Mouse (Mus musculus): Measurements from ENCODE around the gene Ptgdr. TPM values are rescaled to one million over a fixed set of nuclear protein-coding genes. Genes with fewer than 3 reads are reported as not detected.
"Not testable (repeated sequence)": the region's sequence is repeated elsewhere in the genome, so short reads cannot be mapped to it uniquely, and the experiment has no call there.

Ptgdr gene
- polyA plus RNA-seq, 1 experiment from 2014 or later, result not detected

GRCm38 (mm10) chr14:44827736-44828135 is 31.4 kb downstream of the Ptgdr start:
- no peak overlapping the region for H3K4me3 ChIP-seq (ENCODE audit: low read depth, low read length)
- no peak overlapping the region for H3K9ac ChIP-seq (ENCODE audit: low read depth, low read length)
- H3K4me2 ChIP-seq (ENCODE audit: low read depth, low read length), result no peak overlapping the region
- H3K4me1 ChIP-seq (ENCODE audit: control insufficient read depth, low read depth, low read length), result no peaks in the 10 kb centered on the region
- ATAC-seq (ENCODE audit: low read depth), result no peak
- no peaks in the 10 kb centered on the region for H3K27me3 ChIP-seq (ENCODE audit: control insufficient read depth, insufficient read depth, low read depth, low read length)
- H3K27ac ChIP-seq (ENCODE audit: low read length), result no peak overlapping the region
- H3K9me3 ChIP-seq (replicated peaks; ENCODE audit: control insufficient read depth, low read length), result no peaks in the 10 kb centered on the region
- H3K36me3 ChIP-seq (ENCODE audit: control insufficient read depth, insufficient read depth), result no peaks in the 10 kb centered on the region
- WGBS (ENCODE audit: insufficient replicate concordance), result 40% methylated on average over 4 of the region's 4 CpGs

- no peak for ATAC-seq (ENCODE audit: low read depth)
- no peaks in the 10 kb centered on the region for H3K4me1 ChIP-seq (ENCODE audit: control insufficient read depth, low read depth, low read length)
- H3K27me3 ChIP-seq (ENCODE audit: control insufficient read depth, insufficient read depth, low read depth, low read length), result no peaks in the 10 kb centered on the region
- no peak overlapping the region for H3K9ac ChIP-seq (ENCODE audit: low read depth, low read length)
- no peaks in the 10 kb centered on the region for H3K9me3 ChIP-seq (replicated peaks; ENCODE audit: control insufficient read depth, low read length)
- H3K4me2 ChIP-seq (ENCODE audit: low read depth, low read length), result no peak overlapping the region
- WGBS (ENCODE audit: insufficient replicate concordance), result 57% methylated on average over 7 of the region's 7 CpGs
- no peak overlapping the region for H3K4me3 ChIP-seq (ENCODE audit: low read depth, low read length)
- H3K27ac ChIP-seq (ENCODE audit: low read length), result no peak overlapping the region
- no peaks in the 10 kb centered on the region for H3K36me3 ChIP-seq (ENCODE audit: control insufficient read depth, insufficient read depth)
Measured at GRCm38 (mm10) chr14:44821177-44822057, 37.8 kb downstream of the Ptgdr start.

GRCm38 (mm10) chr14:44813152-44813551 is 46.0 kb downstream of the Ptgdr start:
- ATAC-seq (ENCODE audit: low read depth); H3K36me3 ChIP-seq (ENCODE audit: control insufficient read depth, insufficient read depth); H3K27me3 ChIP-seq (ENCODE audit: control insufficient read depth, insufficient read depth, low read depth, low read length); H3K4me1 ChIP-seq (ENCODE audit: control insufficient read depth, low read depth, low read length); H3K27ac ChIP-seq (ENCODE audit: low read length); H3K4me3 ChIP-seq (ENCODE audit: low read depth, low read length); H3K4me2 ChIP-seq (ENCODE audit: low read depth, low read length); H3K9me3 ChIP-seq (replicated peaks; ENCODE audit: control insufficient read depth, low read length); H3K9ac ChIP-seq (ENCODE audit: low read depth, low read length): not testable (repeated sequence)

Other genes with a start within 250 kb of the Ptgdr start
- not detected in 2 replicates for gene Gm5624, start 231.4 kb downstream of the Ptgdr start, polyA plus RNA-seq (2015; fragmentation: Nextera tagmentation; extraction: Ambion mirVana)
- not detected in 2 replicates for gene Gm8257, start 152.9 kb downstream of the Ptgdr start, polyA plus RNA-seq (2015; fragmentation: Nextera tagmentation; extraction: Ambion mirVana)
- not detected in 2 replicates for gene Gm8267, start 109.0 kb downstream of the Ptgdr start, polyA plus RNA-seq (2015; fragmentation: Nextera tagmentation; extraction: Ambion mirVana)
- gene Ptger2, start 128.8 kb upstream of the Ptgdr start, polyA plus RNA-seq (2015; fragmentation: Nextera tagmentation; extraction: Ambion mirVana), result 0.58 and 0.64 TPM in 2 replicates